Mouse (Mus musculus) lung, adult 18-20 months (tissue): ENCODE data around the gene Psap.

Experiments
- DNase-seq, 2 experiments: peaks; one replicate each; pipeline ENCODE4 v3.0.0; 2022; ENCODE audit warnings: mixed read lengths in 2 of 2

Gene Psap

GRCm38 (mm10) chr10:60290026-60290738, 12.8 kb downstream of the Psap start:
- DNase-seq: no peak

DNA sequence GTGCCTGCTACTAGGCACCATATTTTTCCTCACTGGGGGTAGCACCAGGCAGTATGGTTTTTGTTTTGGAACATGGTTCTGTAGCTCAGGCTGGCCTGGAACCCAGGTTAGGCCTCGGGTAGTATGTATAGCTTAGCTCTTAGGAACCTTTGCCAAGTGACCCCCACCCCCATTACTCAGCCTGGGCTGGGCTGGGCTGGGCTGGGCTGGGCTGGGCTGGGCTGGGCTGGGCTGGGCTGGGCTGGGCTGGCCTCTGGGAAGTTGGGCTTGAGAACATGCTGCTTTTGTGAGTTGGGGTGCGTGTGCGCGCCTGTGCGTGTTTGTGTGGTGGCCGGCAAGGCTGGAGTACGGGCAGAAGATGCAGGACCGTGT, 13.3 kb downstream of the Psap start:
- DNase-seq: no peak

DNA sequence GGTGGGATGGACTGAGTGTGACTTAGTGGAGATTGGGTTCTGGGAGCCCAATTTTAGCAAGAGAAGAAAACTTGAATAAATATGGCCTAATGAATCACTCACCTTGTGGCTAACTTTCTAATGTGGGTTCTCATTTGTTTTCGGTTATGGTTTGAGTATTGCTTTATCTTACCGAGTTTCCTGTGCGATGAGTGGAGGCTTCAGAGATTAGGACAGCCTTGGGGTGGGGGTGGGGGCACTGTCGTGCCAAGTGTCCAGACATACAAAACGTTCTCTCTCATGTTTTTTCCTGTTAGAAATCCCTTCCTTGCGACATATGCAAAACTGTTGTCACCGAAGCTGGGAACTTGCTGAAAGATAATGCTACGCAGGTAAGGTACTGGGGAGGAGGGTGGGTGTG, 14.8 kb downstream of the Psap start:
- no peak for DNase-seq

DNA sequence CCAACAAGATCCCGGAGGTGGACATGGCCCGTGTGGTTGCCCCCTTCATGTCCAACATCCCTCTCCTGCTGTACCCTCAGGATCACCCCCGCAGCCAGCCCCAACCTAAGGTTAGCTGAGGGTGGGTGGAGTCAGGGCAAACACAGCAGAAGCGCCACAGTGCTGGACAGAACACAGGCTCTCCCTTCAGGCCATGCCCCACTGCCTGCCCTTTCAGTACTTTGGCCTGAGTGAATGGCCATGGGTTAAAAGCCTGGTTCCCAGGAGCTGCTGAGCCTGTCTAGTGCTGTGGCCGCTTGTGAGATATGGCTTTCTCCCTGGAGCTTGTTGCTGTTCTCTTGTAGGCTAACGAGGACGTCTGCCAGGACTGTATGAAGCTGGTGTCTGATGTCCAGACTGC, 17.2 kb downstream of the Psap start:
- no peak for DNase-seq

DNA sequence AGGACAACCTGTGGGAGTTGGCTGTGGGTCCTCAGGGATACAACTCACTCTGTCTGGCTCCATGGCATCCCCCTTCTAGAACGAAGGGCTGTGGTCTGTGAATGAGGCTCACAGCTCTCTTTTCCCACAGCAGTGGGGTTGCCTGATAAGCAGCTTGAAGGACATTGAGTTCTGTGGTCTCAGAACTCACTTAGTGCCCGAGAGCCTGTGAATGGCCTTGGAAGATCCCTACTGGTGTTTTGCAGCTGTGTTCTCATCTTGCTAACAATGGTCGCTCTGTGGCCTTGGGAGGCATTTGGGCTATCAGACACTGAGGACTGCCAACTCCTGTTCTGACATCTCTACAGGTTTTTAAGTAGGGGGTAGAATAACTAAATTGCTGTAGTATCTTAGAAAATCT, 17.9 kb downstream of the Psap start:
- DNase-seq: no peak

- peak in 1 of 2 experiments; percentile 66 for DNase-seq
Observed at GRCm38 (mm10) chr10:60296027-60296426, 18.6 kb downstream of the Psap start.

GRCm38 (mm10) chr10:60299636-60300035, 22.2 kb downstream of the Psap start:
- no peak for DNase-seq

DNA sequence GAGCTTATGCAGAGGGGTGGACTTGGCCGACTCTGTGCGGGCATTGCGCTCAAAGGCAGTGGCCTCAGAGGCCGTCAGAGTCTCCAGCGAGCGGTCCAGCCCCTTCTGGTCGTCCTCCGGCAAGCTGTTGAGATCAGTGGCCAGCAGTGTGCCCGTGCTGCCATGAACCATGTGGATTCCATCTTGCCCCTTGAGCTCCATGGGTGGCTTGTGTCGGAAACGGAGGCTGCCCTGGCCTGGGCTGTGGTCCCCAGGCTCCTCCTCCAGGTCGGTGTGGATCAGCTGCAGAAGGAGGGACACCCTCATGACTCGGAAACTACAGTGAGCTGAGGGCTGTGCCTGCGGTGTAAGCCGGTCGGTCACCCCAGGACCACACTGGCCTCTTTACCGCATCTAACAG, 26.0 kb downstream of the Psap start:
- no peak for DNase-seq

GRCm38 (mm10) chr10:60304854-60305628, 27.6 kb downstream of the Psap start:
- peak; percentile 67 to 71 for DNase-seq

DNA sequence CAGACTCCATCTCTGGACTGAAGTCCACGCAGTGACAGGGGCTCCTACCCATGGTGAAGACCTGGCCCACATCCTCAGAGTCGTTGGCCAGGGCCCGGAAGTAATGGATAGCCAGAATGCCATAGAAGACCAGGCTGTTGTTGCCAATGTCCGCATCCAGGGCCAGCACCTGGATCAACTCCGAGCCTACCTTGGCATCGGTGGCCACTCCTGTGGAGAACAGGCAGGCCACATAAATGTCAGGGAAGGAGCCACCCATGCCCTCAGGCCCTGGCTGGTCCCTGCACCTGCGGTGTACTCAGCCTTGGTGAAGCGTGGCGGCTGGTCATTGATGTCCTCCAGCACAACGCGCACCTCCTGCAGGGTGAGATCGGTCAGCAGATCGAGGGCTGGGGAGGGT, 33.2 kb downstream of the Psap start:
- no peak for DNase-seq

- no peak for DNase-seq
Observed at GRCm38 (mm10) chr10:60313606-60314005, 36.2 kb downstream of the Psap start.

DNA sequence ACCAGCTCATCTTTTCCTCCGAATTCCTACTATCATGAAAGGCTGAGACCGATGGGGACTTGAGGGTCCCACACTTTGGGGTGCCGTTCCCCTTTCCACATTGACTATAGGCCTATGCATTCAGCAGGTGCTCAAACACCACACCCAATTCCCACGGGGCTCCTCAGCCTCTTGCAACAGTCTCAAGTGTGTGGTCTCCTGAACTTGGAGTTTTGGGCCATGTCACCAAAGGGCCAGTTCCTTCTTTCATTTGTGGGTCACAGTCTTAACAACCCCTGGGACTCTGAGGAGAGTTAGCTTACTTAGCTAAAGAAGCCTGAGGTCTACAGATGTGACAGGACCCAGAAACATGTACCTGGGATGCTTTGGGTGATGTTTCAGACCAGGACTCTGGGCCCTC, 38.7 kb downstream of the Psap start:
- DNase-seq: no peak

- DNase-seq: no peak
Observed at GRCm38 (mm10) chr10:60328963-60329650, 51.7 kb downstream of the Psap start.

DNA sequence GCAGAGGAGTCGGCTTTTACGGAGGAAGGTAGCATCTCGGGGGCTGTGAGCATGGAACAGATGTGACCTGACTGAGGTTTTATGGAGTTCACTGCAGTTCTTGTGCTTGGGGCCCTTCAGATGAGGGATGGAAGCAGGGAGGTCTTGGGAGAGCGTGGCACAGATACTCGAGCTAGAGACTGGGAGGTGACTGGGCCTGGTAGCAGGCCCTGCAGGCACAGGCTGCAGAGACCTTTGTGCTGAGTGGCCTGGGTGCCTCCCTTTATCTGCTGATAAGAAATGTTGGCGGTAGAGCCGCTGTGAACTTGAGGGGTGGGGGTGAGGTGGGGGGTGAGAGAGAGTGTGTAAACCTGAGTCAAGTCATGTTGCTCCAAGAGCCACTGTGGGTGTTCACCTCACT, 57.2 kb downstream of the Psap start:
- DNase-seq: no peak

DNA sequence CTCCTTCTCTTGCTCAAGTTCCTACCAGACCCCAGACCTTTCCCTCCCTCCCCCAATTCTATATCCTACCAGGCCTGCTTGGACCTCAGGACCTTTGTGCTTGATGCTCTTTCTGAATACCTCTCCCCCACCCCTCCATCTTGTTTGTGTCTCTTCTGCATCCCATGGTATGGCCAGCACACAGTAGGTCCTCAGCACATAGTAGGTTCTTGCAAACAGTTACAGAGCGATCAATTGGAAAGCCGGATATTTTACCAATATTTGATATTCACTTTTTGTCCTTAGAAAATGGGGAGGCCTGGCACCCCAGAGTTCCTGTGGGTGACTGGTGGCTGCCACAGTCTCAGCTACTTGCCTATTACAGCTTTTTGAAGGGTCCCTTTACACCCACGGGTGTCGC, 57.6 kb downstream of the Psap start:
- no peak for DNase-seq

- no peak for DNase-seq
Observed at GRCm38 (mm10) chr10:60341528-60341927, 64.1 kb downstream of the Psap start.

DNA sequence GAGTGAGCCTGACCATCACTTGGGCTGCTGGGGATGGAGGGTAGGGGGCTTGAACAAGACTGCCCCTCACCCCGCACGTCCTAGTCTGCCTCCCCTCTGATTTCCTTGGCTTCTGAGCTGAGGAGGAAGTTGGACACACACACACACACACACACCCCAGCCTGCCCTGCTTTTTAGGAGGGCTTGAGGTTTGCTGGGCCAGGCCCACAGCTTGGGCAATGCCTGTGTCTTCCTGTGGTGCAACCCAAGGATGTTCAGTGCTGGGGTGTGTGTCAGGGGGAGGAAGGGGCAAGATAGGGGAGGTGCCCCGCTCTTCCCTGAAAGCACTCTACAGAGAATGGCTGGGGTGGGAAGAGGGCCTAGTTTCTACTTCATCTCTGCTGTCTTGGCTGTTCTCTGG, 66.7 kb downstream of the Psap start:
- peak in 1 of 2 experiments; percentile 25 for DNase-seq

DNA sequence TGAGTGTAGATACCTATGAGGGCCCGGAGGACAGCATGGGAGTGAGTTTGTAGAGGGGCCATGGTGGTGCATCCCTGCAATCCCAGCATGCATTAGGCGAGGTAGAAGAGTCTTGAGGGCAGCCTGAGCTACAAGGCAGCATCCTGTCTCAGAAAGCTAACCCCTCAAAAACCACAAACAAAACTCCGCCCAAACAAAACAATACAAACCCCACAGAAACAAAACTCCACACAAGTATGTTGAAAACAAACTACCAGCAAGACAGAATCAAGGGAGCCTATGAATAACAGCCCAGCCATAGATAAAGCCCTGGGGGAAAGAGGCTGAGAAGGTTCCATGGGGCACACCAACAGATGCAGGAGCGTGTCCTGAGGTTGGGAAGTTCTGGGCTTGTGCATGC, 68.6 kb downstream of the Psap start:
- no peak for DNase-seq

DNA sequence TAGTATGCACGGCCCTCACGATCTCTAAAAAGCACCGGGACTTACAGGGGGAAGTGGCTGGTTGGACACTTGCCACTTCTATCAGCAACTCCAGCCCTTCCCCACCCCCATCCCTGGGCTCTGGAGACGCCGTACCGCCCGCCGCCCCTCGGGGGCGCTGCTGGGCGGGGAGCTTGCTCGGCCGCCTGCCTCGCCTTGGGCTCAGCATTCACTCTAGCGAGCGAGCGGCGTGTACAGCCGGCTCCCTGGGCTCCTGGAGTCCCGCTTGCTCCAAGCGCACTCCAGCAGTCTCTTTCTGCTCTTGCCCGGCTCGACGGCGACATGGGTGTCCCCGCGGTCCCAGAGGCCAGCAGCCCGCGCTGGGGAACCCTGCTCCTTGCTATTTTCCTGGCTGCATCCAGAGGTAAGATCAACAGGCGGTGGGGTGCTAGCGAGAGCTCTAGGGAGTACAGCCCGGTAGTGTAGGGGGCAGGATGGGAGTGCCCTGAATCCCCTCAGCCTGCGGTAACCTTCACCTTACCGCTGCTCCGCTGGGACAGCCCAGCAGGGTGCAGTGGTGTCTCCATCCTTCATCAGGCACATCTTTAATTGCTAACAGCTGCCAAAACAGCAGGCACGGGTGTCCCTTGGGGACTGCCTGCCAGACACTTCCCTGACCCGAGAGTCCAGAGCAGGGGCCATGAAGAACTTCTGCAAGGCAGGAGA, 69.4 kb downstream of the Psap start, which contains the start of gene Vsir:
Gene Vsir, plus strand, starts transcription at position 151 of the 705 bp plus-strand sequence.
- peak; percentile 86 for DNase-seq

DNA sequence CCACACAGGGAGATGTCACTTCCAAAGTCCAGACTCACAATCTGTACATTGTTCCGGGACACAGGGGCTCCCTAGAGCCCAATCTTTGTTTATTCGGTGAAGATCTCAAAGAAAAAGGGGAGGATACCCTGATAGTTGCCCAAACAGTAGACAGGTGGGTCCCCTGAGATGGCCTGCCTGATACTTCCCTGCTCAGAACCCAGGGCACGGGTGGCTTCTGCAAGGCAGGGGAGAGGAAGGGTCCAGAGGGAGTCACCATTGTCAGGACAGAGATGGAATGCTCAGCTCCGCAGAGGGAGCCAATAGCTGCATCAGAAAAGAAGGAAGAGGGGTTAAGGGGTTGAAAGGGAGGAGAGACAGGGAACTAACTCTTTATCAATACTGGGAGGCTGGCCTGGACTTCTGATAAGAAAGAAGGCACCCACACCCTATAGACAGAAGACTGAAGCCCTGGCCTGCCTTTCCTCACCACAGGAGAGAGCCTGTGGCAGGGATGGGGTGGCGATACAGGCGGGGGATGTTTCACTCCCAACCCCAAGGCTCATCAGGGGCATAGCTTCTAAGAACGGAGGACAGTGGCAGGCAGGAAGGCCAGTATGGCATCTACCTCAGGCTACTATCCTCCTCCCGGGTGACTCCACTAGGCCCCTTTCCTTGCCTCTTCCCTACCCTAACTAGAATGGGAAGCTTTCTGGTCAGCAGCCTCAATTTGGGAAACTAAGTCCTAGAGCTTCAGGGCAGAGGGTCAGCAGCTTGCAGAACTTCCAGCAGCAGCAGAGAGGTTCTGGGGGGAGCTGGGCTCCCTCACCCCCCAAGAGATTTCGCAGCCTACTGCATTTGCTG, 70.6 kb downstream of the Psap start:
- no peak for DNase-seq

DNA sequence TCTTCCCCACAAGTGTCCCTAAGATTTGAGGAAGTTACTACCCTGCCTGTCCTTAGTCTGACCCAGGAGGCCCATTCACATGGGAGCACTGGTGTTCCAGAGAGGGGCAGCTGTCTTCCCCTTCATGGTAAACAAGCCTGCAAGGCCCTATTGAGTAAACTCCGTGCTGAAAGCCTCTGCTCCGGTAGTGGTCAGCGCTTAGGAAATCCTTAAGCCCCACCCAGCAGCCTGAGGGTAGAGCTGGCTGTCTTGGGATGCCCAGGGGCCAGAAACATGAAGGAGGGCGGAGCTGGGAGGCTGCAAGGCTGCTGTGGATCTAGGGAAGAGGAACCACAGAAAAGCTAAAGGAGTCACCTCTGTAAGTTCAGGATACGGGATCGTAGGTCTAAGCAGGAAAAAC, 71.6 kb downstream of the Psap start:
- DNase-seq: peak; percentile 87 to 90

DNA sequence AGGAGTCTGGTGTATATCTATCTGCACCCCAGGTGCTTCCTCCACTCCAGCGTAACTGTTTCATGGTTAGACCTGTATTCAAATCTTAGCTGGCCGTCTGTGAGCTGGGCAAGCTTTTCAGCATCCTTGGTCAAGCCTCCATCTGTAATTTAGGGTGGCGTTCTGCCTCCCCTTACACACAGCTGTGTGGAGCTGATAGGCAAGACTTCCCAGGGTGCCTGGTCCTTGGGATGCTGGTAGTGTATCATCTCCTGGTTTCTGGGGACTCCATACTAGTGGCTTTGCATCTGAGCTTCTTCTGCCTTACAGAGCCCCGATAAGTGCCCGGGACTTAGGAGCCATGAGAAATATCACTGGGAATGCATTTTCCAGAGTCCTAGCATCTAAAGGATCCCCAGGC, 72.2 kb downstream of the Psap start:
- DNase-seq: no peak
